Mouse (Mus musculus) thymus, postnatal 14 days (tissue): ENCODE results near the gene Ifih1.

Source experiments
- DNase-seq: peaks from one replicate; pipeline ENCODE4 v3.0.0; 2021

Gene Ifih1

GRCm38 (mm10) chr2:62646014-62646645, at the start of gene Ifih1:
TSS of gene Ifih1 (minus strand) at chr2:62646255.
- peak; percentile 79 for DNase-seq

- no peak for DNase-seq
These were observed 39.9 kb upstream of the Ifih1 start for GRCm38 (mm10) chr2:62685934-62686333.

- no peak for DNase-seq
These were observed 39.0 kb upstream of the Ifih1 start for GRCm38 (mm10) chr2:62684989-62685595.

GRCm38 (mm10) chr2:62681667-62682066, 35.6 kb upstream of the Ifih1 start:
- no peak for DNase-seq

- no peak for DNase-seq
These were observed 26.7 kb upstream of the Ifih1 start for GRCm38 (mm10) chr2:62672788-62673187.

GRCm38 (mm10) chr2:62670767-62671166, 24.7 kb upstream of the Ifih1 start:
- DNase-seq = no peak

GRCm38 (mm10) chr2:62670301-62670700, 24.2 kb upstream of the Ifih1 start:
- no peak for DNase-seq

- no peak for DNase-seq
These were observed 23.8 kb upstream of the Ifih1 start for GRCm38 (mm10) chr2:62669848-62670247.

GRCm38 (mm10) chr2:62665536-62665935, 19.5 kb upstream of the Ifih1 start:
- DNase-seq = no peak

- DNase-seq = no peak
These were observed 18.8 kb upstream of the Ifih1 start for GRCm38 (mm10) chr2:62664839-62665238.

- peak; percentile 80 for DNase-seq
These were observed 18.1 kb upstream of the Ifih1 start, which contains the start of gene Gca for GRCm38 (mm10) chr2:62664135-62664670. TSS of gene Gca (plus strand) at chr2:62664285.

- DNase-seq = no peak
These were observed 16.5 kb upstream of the Ifih1 start for GRCm38 (mm10) chr2:62662560-62662959.

- no peak for DNase-seq
These were observed 14.5 kb upstream of the Ifih1 start for GRCm38 (mm10) chr2:62660565-62660964.

- DNase-seq = no peak
These were observed 10.0 kb upstream of the Ifih1 start for GRCm38 (mm10) chr2:62656072-62656471.

GRCm38 (mm10) chr2:62654519-62655338, 8.7 kb upstream of the Ifih1 start:
- DNase-seq = peak; percentile 63

- DNase-seq = no peak
These were observed 6.4 kb upstream of the Ifih1 start for GRCm38 (mm10) chr2:62652466-62652865.

- DNase-seq = no peak
These were observed 5.8 kb upstream of the Ifih1 start for GRCm38 (mm10) chr2:62651890-62652289.

- DNase-seq = no peak
These were observed 725 bp upstream of the Ifih1 start for GRCm38 (mm10) chr2:62646671-62647289.

- peak; percentile 23 for DNase-seq
These were observed 580 bp downstream of the Ifih1 start for GRCm38 (mm10) chr2:62645475-62645874.

- no peak for DNase-seq
These were observed 1.2 kb downstream of the Ifih1 start for GRCm38 (mm10) chr2:62644891-62645290.

- DNase-seq = peak; percentile 72
These were observed 2.4 kb downstream of the Ifih1 start for GRCm38 (mm10) chr2:62643405-62644305.

GRCm38 (mm10) chr2:62639869-62640268, 6.2 kb downstream of the Ifih1 start:
- no peak for DNase-seq
